Mouse (Mus musculus) heart, postnatal 36 days (tissue): ENCODE measurements around the gene Safb2. TPM values are rescaled to one million over a fixed set of nuclear protein-coding genes. Genes with fewer than 3 reads are reported as not detected.

Source experiments
- DNase-seq, 2 experiments: peaks; one replicate each; pipeline ENCODE4 v3.0.0; 2021 to 2022
- intact Hi-C: fragments of 180-260 bp; cut with DNase I; formaldehyde crosslinking; loops from one replicate; pipeline ENCODE4 v1.15.1; 2025
- total RNA-seq, 2 experiments: library from RNA; stranded (reverse); gene quantifications; 2 replicates each; pipeline ENCODE4 v1.2.3; 2021

Gene Safb2
- total RNA-seq, 2 experiments from 2014 or later, result 41.4 to 48.5 TPM

DNA sequence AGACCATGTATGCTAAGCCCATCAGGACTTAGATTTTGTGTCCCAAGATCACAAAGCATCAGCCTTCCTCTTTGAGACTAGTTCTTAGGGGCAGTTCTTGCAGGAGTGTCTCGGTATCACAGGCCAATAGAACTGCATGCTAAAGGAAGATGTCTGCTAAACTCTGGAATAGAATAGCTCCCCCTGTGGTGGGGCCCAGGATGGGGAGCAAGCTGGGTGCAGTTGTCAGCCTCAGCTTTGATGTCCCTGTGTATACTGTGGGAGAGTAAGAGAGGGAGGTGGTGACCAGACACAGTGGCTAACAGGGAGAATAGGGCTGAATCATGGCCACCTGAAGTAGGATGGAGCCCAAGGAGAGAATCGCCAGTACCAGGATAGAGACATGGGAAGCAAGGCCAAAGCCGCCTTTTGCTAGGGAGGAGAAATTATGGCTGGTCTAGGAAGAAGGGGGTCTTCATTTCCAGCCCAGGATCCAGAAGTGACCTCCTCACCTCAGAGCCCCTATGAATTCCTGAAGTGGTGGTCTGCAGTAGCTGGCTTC is 40.6 kb downstream of the Safb2 start:
- intact Hi-C loops, result no loop called here

GRCm38 (mm10) chr17:56542736-56543135 is 41.6 kb downstream of the Safb2 start:
- DNase-seq, result no peak
- intact Hi-C loops, result no loop called here

More for the DNA sequence above, 40.6 kb downstream of the Safb2 start:
- no peak for DNase-seq

- DNase-seq, result no peak
- intact Hi-C loops, result no loop called here
Observed at GRCm38 (mm10) chr17:56540562-56540975, 43.8 kb downstream of the Safb2 start.

DNA sequence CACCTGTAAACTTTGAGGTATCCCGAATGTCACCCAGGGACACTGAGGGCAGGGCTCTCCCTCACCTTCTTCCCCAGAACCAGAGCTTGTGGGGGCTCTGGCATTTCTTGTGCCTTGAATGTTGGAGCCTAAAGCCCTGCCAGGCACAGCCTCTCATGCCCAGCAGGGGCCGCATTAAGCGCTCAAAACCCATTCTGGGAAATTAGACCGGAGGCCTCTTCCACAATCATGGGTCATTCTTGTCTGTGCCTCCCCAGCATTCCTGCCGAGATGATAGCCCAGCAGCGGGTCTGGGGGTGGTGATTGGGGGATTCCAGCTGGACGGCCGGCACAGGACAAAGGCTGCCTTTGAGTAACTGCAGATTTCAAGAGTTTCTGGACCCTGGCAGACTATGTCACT is 46.5 kb downstream of the Safb2 start:
- DNase-seq, result no peak
- intact Hi-C loops, result no loop called here

GRCm38 (mm10) chr17:56536874-56537273 is 47.5 kb downstream of the Safb2 start:
- intact Hi-C loops, result no loop called here
- DNase-seq, result no peak

DNA sequence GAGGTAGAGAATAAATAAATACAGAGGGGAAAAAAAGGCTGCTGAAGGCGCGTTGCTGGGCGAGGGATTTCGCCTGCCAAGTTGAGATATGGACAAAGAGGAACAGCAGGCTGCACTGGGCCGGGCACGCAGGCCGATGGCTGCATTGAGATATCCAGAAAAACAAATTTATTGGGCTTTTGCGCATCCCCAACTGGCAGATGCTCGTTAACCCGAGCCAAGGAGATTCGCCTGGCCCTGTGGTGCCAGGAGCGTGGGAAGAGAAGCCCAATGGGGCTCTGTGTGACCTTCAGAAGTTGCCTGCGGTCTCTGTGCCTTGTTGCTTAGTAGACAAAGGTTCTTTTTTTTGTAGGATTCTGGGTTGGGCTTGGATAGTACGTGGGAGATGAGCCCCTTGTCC is 48.2 kb downstream of the Safb2 start:
- intact Hi-C loops, result no loop called here

DNA sequence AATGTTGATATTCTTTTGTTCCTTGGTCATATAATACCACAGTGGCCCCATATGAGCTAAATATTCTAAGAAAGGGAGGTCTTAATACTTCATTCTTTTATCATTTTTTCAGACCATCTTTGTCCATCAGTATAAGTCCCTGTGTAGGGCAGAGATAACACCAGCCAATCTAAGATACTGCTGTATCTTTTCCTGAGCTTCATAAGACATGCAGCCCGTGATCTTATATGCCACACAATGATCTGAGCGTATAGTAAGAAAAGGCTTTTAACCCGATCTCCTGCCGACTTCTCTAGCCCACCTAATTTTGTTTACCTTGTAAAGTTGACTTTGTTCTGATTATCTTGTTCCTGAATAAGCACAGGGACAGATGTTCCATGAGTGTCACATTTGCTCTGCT is 59.4 kb downstream of the Safb2 start:
- no peak for DNase-seq
- intact Hi-C loops, result no loop called here

More for the DNA sequence above, 48.2 kb downstream of the Safb2 start:
- no peak for DNase-seq

- DNase-seq, result no peak
- intact Hi-C loops, result no loop called here
Observed at GRCm38 (mm10) chr17:56522744-56523143, 61.6 kb downstream of the Safb2 start.

GRCm38 (mm10) chr17:56515690-56516410 is 68.5 kb downstream of the Safb2 start:
- intact Hi-C loops, result no loop called here
- no peak for DNase-seq

DNA sequence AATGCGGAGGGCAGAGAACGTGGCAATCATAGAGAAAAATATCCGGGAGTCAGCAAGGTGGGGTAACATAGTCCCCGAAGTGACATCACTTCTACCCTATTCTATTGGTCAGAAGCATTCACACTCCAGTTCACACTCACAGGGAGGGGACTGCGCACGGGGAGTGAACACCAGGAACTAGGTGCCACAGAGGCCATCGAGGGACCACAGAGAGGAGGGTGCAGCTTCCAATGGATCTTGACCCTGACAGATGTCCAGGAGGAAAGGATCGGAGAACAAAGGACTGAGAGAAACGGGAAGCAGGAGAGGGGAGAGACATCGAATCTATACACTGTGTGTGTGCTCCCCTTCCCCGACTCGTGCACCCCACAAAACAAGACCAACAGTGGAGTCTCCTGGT is 69.5 kb downstream of the Safb2 start:
- intact Hi-C loops, result no loop called here
- no peak for DNase-seq

DNA sequence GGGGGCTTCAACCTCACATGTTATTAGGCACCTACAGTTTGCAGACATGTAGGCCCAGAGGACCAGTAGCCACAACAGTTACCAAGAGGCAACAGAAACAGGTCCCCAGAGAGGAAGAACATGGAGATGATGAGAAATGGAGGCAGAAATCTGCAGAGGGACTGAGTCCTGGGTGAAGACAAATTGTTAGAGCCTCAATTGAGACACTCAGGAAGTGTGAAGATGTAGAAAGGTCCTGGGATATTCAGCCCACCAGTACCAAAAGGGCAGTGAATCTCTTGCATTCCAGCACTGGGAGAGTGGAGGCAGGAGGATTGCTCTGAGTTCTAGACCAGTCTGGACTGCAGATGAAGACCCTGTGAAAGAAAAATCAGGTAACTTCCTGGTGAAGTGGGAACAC is 70.1 kb downstream of the Safb2 start:
- intact Hi-C loops, result no loop called here
- DNase-seq, result no peak

GRCm38 (mm10) chr17:56512310-56512709 is 72.1 kb downstream of the Safb2 start, which contains the start of gene Znrf4:
Gene Znrf4 (minus strand): TSS chr17:56512431.
- intact Hi-C loops, result no loop called here
- no peak for DNase-seq

- intact Hi-C loops, result no loop called here
- DNase-seq, result no peak
Observed at GRCm38 (mm10) chr17:56511707-56512090, 72.7 kb downstream of the Safb2 start.

DNA sequence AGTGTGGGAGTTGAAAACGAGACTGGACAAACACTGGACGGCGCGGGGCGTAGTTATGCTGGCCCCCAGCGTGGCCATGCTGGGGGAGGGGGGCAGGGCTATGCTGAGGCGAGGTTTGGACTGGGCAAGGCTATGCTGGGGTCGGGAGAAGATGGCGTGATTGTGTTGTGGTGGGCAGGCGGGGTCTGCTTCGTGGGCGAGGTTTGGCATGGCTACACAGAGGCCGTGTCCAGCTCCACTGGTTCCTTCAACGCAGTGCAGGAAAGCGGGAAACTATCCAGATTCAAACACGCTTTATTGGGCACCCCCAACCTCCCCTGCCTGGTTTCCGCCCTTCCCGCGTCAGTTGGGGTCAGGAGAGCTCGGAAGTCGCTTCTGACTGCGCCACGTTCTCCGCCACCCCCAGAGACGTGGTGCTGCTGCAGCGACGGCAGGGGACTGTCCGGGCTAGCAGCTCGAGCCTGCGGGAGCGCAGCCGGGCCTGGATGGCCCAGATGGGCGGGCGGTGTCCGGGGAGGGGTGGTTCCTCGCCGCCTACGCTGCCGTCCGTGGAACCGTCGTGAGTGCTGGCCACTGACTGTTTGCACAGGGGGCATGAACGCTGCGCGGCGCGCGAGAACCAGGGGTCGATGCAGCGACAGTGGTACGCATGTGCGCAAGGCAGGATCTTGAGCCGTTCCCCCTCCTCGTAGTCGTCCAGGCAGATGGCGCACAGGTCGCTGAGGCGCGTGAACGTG is 73.2 kb downstream of the Safb2 start:
- intact Hi-C loops, result no loop called here
- DNase-seq, result no peak

Other genes starting within 250 kb of the Safb2 start
- gene Ptprs, start 108.1 kb downstream of the Safb2 start, total RNA-seq, result 10 to 100 TPM; 45.8 to 47.7 TPM
- gene Znrf4, start 72.2 kb downstream of the Safb2 start, total RNA-seq, result not detected
- gene Gm20219, start 30.2 kb downstream of the Safb2 start, total RNA-seq, result under 1 TPM in 1 of 2 experiments, not detected in 1; 0.22 TPM
- gene Safb, start 240 bp upstream of the Safb2 start, total RNA-seq, result 10 to 100 TPM; 55.1 to 65.8 TPM
- 100 to 1,000 TPM; 342 to 346 TPM for gene 2410015M20Rik, start 25.2 kb upstream of the Safb2 start, total RNA-seq
- 100 to 1,000 TPM; 724 to 728 TPM for gene Rpl36, start 28.8 kb upstream of the Safb2 start, total RNA-seq
- 100 to 1,000 TPM; 118 to 124 TPM for gene Lonp1, start 42.3 kb upstream of the Safb2 start, total RNA-seq
- not detected for gene Catsperd, start 43.6 kb upstream of the Safb2 start, total RNA-seq
- 10 to 100 TPM; 34.9 to 38.0 TPM for gene Ranbp3, start 88.7 kb upstream of the Safb2 start, total RNA-seq
- 100 to 1,000 TPM; 847 to 875 TPM for gene Ndufa11, start 133.2 kb upstream of the Safb2 start, total RNA-seq
- gene Vmac, start 133.4 kb upstream of the Safb2 start, total RNA-seq, result 1 to 10 TPM; 3.1 to 4.9 TPM
- 10 to 100 TPM; 27.5 to 29.4 TPM for gene Nrtn, start 172.9 kb upstream of the Safb2 start, total RNA-seq
- gene Dus3l, start 180.2 kb upstream of the Safb2 start, total RNA-seq, result 10 to 100 TPM; 18.8 to 20.3 TPM
- gene Prr22, start 185.7 kb upstream of the Safb2 start, total RNA-seq, result under 1 TPM in 1 of 2 experiments, not detected in 1; 0.58 TPM
- gene Rfx2, start 246.4 kb upstream of the Safb2 start, total RNA-seq, result 1 to 10 TPM; 2.9 to 5.5 TPM